Comparison of ENCODE assay signal across 34 mouse cellular contexts in the genomic region with DNA sequence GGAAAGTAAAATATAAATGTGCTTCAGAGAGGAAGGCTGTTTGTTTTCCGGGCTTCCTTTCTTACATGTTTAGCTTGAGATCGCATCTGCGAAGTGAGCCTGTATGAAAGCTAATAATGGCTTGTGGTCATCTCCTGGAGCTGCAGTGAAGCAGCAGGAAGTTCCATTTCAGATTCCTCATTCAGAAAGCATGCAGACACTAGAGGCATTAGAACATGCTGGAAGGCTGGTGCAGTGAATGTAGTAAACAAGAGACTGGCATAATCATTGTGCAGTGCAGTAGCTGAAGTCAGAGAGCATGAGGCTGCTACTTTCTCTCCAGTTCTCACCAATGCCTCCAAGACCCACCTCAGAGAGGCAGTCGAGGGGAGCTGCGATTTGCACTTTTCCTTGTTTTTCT.
DNase-seq lines count a peak whose midpoint lies in the region; ATAC-seq lines count a peak whose summit lies in the region.
"Had no signal": no experiment of that assay in that cellular context is flagged by ENCODE, and none has a peak within 500 bp of the region (broad histone marks: within the 10 kb centered on the region; RNA-seq: fewer than 3 reads in every experiment).

No protein-coding gene starts in this region.

- H3K4me2 ChIP-seq in hindbrain, embryonic 16.5 days (ENCODE audit: low read length) = no peak overlapping the region
- no peak overlapping the region for H3K4me2 ChIP-seq in hindbrain, embryonic 11.5 days (replicated peaks; ENCODE audit: low read depth, low read length)
- H3K4me2 ChIP-seq: embryonic facial prominence, embryonic 13.5 days; forebrain, embryonic 12.5 days; forebrain, embryonic 15.5 days; heart, embryonic 12.5 days; heart, embryonic 15.5 days had no signal

- no peaks in the 10 kb centered on the region for H3K4me1 ChIP-seq in hindbrain, embryonic 16.5 days (ENCODE audit: control insufficient read depth, insufficient read depth, low read depth, low read length)
- no peaks in the 10 kb centered on the region for H3K4me1 ChIP-seq in hindbrain, embryonic 11.5 days (replicated peaks; ENCODE audit: control insufficient read depth, insufficient read depth, low read length)
- H3K4me1 ChIP-seq: embryonic facial prominence, embryonic 10.5 days; embryonic facial prominence, embryonic 13.5 days; forebrain, embryonic 12.5 days; forebrain, embryonic 15.5 days; heart, embryonic 12.5 days; heart, embryonic 15.5 days had no signal

- H3K27me3 ChIP-seq in hindbrain, embryonic 16.5 days (replicated peaks; ENCODE audit: control insufficient read depth, insufficient read depth, low read length) = no peaks in the 10 kb centered on the region
- no peaks in the 10 kb centered on the region for H3K27me3 ChIP-seq in hindbrain, embryonic 11.5 days (ENCODE audit: control insufficient read depth, insufficient read depth, low read length)
- H3K27me3 ChIP-seq: CH12.LX; embryonic facial prominence, embryonic 13.5 days; forebrain, embryonic 12.5 days; forebrain, embryonic 15.5 days; heart, embryonic 12.5 days; heart, embryonic 15.5 days had no signal

- H3K9ac ChIP-seq in hindbrain, embryonic 16.5 days (ENCODE audit: low read depth, low read length) = no peak overlapping the region
- H3K9ac ChIP-seq in hindbrain, embryonic 11.5 days (ENCODE audit: low read depth, low read length) = no peak overlapping the region
- H3K9ac ChIP-seq: embryonic facial prominence, embryonic 13.5 days; forebrain, embryonic 12.5 days; forebrain, embryonic 15.5 days; heart, embryonic 12.5 days; heart, embryonic 15.5 days had no signal

- no peak for ATAC-seq in hindbrain, embryonic 16.5 days
- no peak for ATAC-seq in hindbrain, embryonic 11.5 days (ENCODE audit: low FRiP score)
- ATAC-seq in inflammation-experienced regulatory T-cells, adult 6 months = no peak
- ATAC-seq: activated CD4-positive, CD25-positive, alpha-beta regulatory T cell, adult 4 months; forebrain, embryonic 15.5 days; hindbrain, postnatal 0 days; intestine, postnatal 0 days had no signal

- peak overlapping the region; percentile 31; the same call in 1 of the 2 replicates for H3K27ac ChIP-seq in hindbrain, embryonic 16.5 days (ENCODE audit: low read depth, low read length)
- no peak overlapping the region for H3K27ac ChIP-seq in hindbrain, embryonic 11.5 days (ENCODE audit: low read depth, low read length)
- H3K27ac ChIP-seq: embryonic facial prominence, embryonic 10.5 days; embryonic facial prominence, embryonic 13.5 days; forebrain, embryonic 12.5 days; forebrain, embryonic 15.5 days; gastrocnemius, adult 2 months; heart, embryonic 15.5 days; hindbrain, embryonic 10.5 days; hindbrain, postnatal 0 days had no signal

- no peaks in the 10 kb centered on the region for H3K9me3 ChIP-seq in hindbrain, embryonic 16.5 days (ENCODE audit: control insufficient read depth, low read length)
- no peaks in the 10 kb centered on the region for H3K9me3 ChIP-seq in hindbrain, embryonic 11.5 days (ENCODE audit: control insufficient read depth, low read length)
- H3K9me3 ChIP-seq: embryonic facial prominence, embryonic 10.5 days; embryonic facial prominence, embryonic 13.5 days; forebrain, embryonic 12.5 days; forebrain, embryonic 15.5 days; G1E; heart, embryonic 12.5 days; heart, embryonic 15.5 days; hindbrain, embryonic 10.5 days had no signal

- no peak overlapping the region for H3K4me3 ChIP-seq in hindbrain, embryonic 16.5 days (ENCODE audit: low read length)
- H3K4me3 ChIP-seq in hindbrain, embryonic 11.5 days (ENCODE audit: low read depth, low read length) = no peak overlapping the region
- H3K4me3 ChIP-seq: embryonic facial prominence, embryonic 10.5 days; embryonic facial prominence, embryonic 13.5 days; erythroblast, embryonic 14.5 days; forebrain, embryonic 12.5 days; forebrain, embryonic 15.5 days; gastrocnemius, adult 2 months; heart, embryonic 12.5 days; heart, embryonic 15.5 days; hindbrain, embryonic 10.5 days had no signal

- DNase-seq in hindbrain, embryonic 11.5 days (ENCODE audit: low spot score) = no peak
- DNase-seq in testis, postnatal 14 days (ENCODE audit: low spot score) = peak; percentile 9
- no peak for DNase-seq in testis, postnatal 10 days (ENCODE audit: low spot score)
- DNase-seq in Muller cell, postnatal 12 days (ENCODE audit: inconsistent ontology term) = peak; percentile 53
- no peak for DNase-seq in adrenal gland, postnatal 36 days
- DNase-seq: adrenal gland, adult 8-10 months; adrenal gland, postnatal 25 days; B cell, adult 2 months; cerebellum, adult 11 months; cerebellum, adult 2 months; cerebellum, postnatal 10 days; cerebellum, postnatal 36 days; embryo, embryonic 11 days; gastrocnemius, adult 2 months; gastrocnemius, postnatal 14 days; heart, adult 11 months; heart, postnatal 10 days; heart, postnatal 36 days; kidney, adult 2 months had no signal

- WGBS in hindbrain, embryonic 16.5 days = 85% methylated on average over 5 of the region's 5 CpGs
- WGBS in hindbrain, embryonic 11.5 days = 79% methylated on average over 5 of the region's 5 CpGs

- no peaks in the 10 kb centered on the region for H3K36me3 ChIP-seq in hindbrain, embryonic 16.5 days (ENCODE audit: control insufficient read depth, insufficient read depth, low read length)
- no peaks in the 10 kb centered on the region for H3K36me3 ChIP-seq in hindbrain, embryonic 11.5 days (ENCODE audit: control insufficient read depth, insufficient read depth, low read length)
- H3K36me3 ChIP-seq: embryonic facial prominence, embryonic 10.5 days; forebrain, embryonic 12.5 days; forebrain, embryonic 15.5 days; G1E; heart, embryonic 12.5 days; heart, embryonic 15.5 days; hindbrain, embryonic 10.5 days had no signal

Comparison
In these comparisons a context has a peak if more than half of its experiments do, and no peak if none do; other contexts are left out.
1. DNase-seq: peak in testis, postnatal 14 days (single experiment) and Muller cell, postnatal 12 days (single experiment); none in hindbrain, embryonic 11.5 days (single experiment), testis, postnatal 10 days (single experiment) and adrenal gland, postnatal 36 days (0 of 2).